Mouse (Mus musculus): Measurements from ENCODE around the gene Jhy.

Gene Jhy

GRCm38 (mm10) chr9:40927351-40927980, 36.5 kb downstream of the Jhy start:
- DNase-seq (ENCODE audit: low spot score in 2 of 2): no peak

- no peak for DNase-seq (ENCODE audit: low spot score in 2 of 2)
Observed at GRCm38 (mm10) chr9:40917871-40918613, 45.9 kb downstream of the Jhy start.

- no peak for DNase-seq (ENCODE audit: low spot score in 2 of 2)
Observed at GRCm38 (mm10) chr9:40908915-40909314, 55.0 kb downstream of the Jhy start.

GRCm38 (mm10) chr9:40908411-40908810, 55.5 kb downstream of the Jhy start:
- no peak for DNase-seq (ENCODE audit: low spot score in 2 of 2)

- DNase-seq (ENCODE audit: low spot score in 2 of 2): no peak
Observed at GRCm38 (mm10) chr9:40907413-40907812, 56.5 kb downstream of the Jhy start.

DNA sequence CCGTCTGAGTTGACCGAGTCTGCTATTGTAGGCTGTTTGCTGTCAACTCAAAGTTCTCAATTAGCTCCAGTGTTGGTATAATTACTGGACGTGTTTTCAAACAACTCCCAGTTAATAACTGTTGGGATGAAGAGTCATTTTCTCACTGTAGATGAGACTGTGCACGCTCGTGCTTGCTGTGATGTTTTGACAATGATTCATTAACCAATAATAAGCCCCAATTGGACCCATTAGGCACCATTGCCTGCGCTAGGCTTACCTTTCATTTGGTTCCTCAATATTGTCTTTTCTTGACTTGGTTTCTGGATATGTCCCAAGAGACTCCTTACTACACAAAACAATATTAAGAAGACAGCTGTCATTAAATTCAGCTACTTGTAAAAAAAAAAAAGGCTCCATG, 71.5 kb downstream of the Jhy start:
- DNase-seq (ENCODE audit: low spot score in 2 of 2): no peak

- no peak for DNase-seq (ENCODE audit: low spot score in 2 of 2)
Observed at GRCm38 (mm10) chr9:40889389-40889788, 74.5 kb downstream of the Jhy start.

- no peak for DNase-seq (ENCODE audit: low spot score in 2 of 2)
Observed at GRCm38 (mm10) chr9:40885669-40886068, 78.2 kb downstream of the Jhy start.

GRCm38 (mm10) chr9:40878998-40879397, 84.9 kb downstream of the Jhy start:
- no peak for DNase-seq (ENCODE audit: low spot score in 2 of 2)

- DNase-seq (ENCODE audit: low spot score in 2 of 2): no peak
Observed at GRCm38 (mm10) chr9:40878291-40878945, 85.5 kb downstream of the Jhy start.

GRCm38 (mm10) chr9:40877881-40878235, 86.1 kb downstream of the Jhy start:
- no peak for DNase-seq (ENCODE audit: low spot score in 2 of 2)

DNA sequence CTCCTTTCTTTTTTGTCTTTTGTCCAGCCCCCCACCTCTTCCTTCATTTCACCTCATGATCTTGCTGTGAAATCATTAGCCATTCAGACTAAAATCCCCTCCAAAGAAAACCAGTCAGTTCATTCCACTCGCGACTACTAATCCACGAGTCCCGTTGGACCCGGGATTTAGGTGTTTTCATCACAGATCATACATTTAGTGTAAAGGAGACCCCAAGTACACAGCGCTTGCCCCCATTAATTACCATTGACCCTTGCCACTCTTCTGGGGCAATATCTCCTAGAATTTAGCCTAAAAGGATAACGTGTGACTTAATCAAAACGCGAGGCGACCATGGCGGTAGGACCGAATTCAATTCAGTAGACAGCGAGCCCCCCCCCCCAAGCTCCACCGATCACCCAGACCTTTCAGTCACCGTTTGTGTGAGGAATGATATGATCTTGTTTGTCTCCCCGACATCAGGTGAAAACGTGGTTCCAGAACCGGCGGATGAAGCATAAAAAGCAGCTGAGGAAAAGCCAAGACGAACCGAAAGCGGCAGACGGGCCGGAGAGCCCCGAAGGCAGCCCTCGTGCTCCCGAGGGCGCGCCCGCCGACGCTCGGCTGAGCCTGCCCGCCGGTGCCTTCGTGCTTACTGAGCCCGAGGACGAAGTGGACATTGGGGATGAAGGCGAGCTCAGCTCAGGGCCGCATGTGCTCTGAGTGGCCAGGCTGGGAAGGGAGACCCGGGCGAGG, 86.6 kb downstream of the Jhy start:
- no peak for DNase-seq (ENCODE audit: low spot score in 2 of 2)

- no peak for DNase-seq (ENCODE audit: low spot score in 2 of 2)
Observed at GRCm38 (mm10) chr9:40876693-40877092, 87.2 kb downstream of the Jhy start.

- no peak for DNase-seq (ENCODE audit: low spot score in 2 of 2)
Observed at GRCm38 (mm10) chr9:40876164-40876563, 87.8 kb downstream of the Jhy start.

GRCm38 (mm10) chr9:40875431-40875830, 88.5 kb downstream of the Jhy start:
- no peak for DNase-seq (ENCODE audit: low spot score in 2 of 2)

- DNase-seq (ENCODE audit: low spot score in 2 of 2): no peak
Observed at GRCm38 (mm10) chr9:40874961-40875360, 89.0 kb downstream of the Jhy start.

DNA sequence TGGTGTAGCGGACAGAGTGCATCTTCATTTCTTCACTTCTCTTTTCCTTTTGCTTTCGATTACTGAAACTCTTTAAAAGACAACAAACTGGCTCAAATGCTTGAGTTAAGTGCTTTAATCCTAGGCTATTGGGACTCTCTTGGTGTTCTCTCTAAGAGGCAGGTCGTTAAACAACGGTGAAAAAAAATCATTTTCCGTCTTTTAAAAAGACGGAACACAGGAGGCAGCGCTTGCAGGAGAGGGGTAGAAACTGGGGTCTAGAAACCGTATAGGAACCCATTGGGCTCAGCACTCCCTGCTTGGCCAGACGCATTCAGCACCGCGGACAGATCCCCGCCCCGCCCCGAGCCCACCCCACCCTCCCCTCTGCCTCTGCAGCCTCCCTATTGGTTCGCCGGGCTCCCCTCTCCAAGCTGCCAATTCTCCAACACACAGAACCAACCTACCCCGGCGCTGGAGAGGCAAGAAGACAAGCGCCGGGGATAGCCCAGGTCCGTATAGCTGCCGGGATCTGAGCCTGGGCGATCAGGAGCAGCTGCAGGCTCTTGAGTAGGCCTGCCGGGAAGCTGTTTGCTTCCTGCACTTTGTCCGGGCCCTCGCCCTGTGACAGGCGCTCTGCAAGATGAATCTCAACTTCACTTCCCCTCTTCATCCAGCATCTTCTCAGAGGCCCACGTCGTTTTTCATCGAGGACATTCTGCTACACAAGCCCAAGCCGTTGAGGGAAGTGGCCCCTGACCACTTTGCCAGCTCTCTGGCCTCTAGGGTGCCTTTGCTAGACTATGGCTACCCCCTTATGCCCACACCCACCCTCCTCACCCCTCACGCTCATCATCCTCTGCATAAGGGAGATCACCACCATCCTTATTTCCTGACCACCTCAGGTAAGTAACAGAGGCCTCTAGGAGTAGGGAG, 90.1 kb downstream of the Jhy start, which contains the start of gene Bsx:
TSS of gene Bsx (plus strand) at position 572 of the 915 bp plus-strand sequence.
- DNase-seq (ENCODE audit: low spot score in 2 of 2): no peak

DNA sequence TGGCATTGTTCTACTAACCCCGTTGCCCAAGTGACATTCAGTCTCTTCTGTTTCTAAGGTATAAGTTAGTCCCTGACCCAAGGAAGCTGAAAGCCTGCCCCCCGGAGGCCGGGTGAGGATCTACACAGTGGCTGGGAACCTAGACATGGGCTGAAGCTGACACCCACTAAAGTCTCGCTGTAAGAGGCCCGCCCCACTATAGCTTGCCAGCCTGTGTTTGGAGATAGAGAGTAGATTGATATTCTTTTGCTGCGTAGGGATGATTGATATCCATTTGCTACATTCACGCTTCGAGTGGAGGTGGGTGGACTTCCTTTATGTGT, 91.8 kb downstream of the Jhy start:
- peak; percentile 20 to 21 for DNase-seq (ENCODE audit: low spot score in 2 of 2)

DNA sequence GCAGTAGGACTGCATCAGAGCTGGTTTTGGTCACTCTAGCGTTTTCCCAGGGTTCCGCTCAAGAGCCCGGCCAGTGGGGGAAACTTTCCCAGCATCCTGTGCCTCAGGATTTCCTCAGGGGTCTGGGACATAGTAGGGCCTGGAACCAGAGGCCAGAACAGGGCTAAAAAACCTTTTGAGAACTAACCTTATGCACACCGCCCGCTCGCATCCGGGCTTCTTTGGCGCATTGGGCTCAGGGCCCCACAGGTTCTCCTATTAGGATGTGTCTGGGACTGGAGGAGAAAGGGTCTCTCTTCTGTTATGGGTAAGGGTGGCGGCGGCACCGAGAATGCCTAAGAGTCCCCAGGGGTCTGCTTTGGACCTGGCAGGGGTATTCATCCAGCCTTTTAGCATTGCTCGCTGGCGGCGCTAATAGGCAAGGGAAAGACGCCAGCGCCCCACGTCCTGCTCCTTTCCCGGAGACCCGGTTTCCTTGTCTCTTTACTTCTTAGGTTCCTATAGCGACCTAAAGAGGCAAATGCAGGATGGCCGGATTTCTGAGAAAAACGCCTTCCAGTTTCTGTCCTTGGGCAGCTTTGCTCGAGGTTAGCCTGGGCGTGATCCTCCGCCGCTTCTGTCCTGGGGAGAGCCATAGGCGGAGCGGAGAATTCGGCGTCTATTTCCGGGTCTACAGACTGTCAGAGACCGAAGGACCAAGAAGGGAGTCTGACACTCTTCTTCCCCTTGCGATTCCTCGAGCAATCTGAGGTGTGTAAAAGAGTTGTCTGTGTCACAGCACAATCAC, 92.4 kb downstream of the Jhy start:
- DNase-seq (ENCODE audit: low spot score in 2 of 2): no peak

DNA sequence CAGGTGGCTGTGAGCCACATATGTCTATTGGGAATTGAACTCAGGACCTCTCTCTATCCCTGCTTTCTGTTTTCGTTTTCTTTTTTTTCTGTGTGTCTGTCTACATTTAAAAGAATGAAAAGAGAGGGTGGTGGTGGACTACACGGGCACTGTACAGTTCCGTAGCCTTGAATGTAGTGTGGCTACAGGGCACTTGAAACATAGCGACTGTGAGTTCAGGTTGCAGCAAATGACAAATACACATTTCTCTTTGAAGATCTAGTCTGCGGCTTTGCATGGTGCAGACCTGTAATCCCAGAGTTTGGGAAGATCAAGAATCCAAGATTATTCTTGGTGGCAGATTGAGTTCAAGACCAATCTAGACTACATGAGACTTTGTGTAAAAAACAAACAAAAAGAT, 93.6 kb downstream of the Jhy start:
- DNase-seq (ENCODE audit: low spot score in 2 of 2): no peak

DNA sequence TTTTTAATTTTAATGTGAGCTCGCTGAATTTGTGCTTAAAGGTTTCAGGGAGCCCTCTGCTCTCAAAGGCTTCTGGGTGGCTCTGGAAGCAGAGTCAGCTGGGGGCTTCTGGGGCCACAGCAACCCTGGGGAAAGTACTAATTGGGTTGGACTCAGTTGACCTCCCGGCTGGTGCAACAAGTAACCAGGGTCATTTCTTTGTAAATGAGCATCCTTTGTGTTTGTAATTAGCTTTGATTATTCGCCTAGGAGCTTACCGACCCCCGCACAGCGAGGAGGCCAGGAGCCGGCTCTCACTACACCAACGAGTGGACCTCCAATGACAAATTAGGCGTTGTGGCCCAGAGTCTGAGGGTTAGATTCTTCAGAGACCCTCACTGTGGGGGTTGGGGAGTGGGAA, 104.7 kb downstream of the Jhy start:
- no peak for DNase-seq (ENCODE audit: low spot score in 2 of 2)

Measured in natural killer cell, adult 2 months (primary cell).